Mouse (Mus musculus) kidney, postnatal 0 days (tissue): ENCODE measurements around the gene Specc1l. TPM values are rescaled to one million over a fixed set of nuclear protein-coding genes. Genes with fewer than 3 reads are reported as not detected.

ENCODE experiments used
- ATAC-seq: fragments of 200-750 bp; cut with Nextera tagmentation; replicated peaks from 2 replicates; pipeline ENCODE4 v1.8.0; 2017; ENCODE audit warnings: low read depth, moderate number of reproducible peaks, moderate TSS enrichment, moderate library complexity; ENCODE audit not compliant: low FRiP score
- DNase-seq: peaks from one replicate; pipeline ENCODE4 v3.0.0-alpha.2; 2016; ENCODE audit warnings: low spot score
- H3K27ac ChIP-seq: fragments of 300-500 bp; sonication (generic); 2 replicates; pipeline ENCODE4 v1.5.1; 2014; ENCODE audit warnings: mild to moderate bottlenecking
- H3K27me3 ChIP-seq: fragments of 300-500 bp; sonication (generic); 2 replicates; pipeline ENCODE4 v1.6.1; 2014; ENCODE audit warnings: low read length, mixed read lengths; ENCODE audit not compliant: insufficient read depth
- H3K36me3 ChIP-seq: fragments of 300-500 bp; sonication (generic); 2 replicates; pipeline ENCODE4 v1.6.1; 2014; ENCODE audit warnings: low read length, mixed read lengths; ENCODE audit not compliant: insufficient read depth
- H3K4me1 ChIP-seq: fragments of 300-500 bp; sonication (generic); replicated peaks from 2 replicates; pipeline ENCODE4 v1.6.1; 2014; ENCODE audit warnings: antibody characterized with exemption, low read length, mixed read lengths; ENCODE audit not compliant: insufficient read depth
- H3K4me2 ChIP-seq: fragments of 300-500 bp; sonication (generic); 2 replicates; pipeline ENCODE4 v1.6.1; 2014; ENCODE audit warnings: mild to moderate bottlenecking, low read length, moderate library complexity, mixed read lengths
- H3K4me3 ChIP-seq: fragments of 300-500 bp; sonication (generic); replicated peaks from 2 replicates; pipeline ENCODE4 v1.5.1; 2014; ENCODE audit warnings: low read depth, low read length
- H3K9ac ChIP-seq: fragments of 300-500 bp; sonication (generic); 2 replicates; pipeline ENCODE4 v1.6.1; 2014; ENCODE audit warnings: low read depth, low read length
- H3K9me3 ChIP-seq: fragments of 300-500 bp; sonication (generic); replicated peaks from 2 replicates; pipeline ENCODE4 v1.6.1; 2016; ENCODE audit warnings: low read length, inconsistent platforms, mixed read lengths
- CTCF ChIP-seq: IDR thresholded peaks from 2 replicates; pipeline ENCODE4 v1.5.1; 2016; ENCODE audit warnings: antibody characterized with exemption, low read depth, mild to moderate bottlenecking, moderate library complexity
- WGBS: fragments of 180-500 bp; shearing (Covaris S2); extraction: QIAGEN DNeasy Blood & Tissue Kit; methylation state at CpG from one replicate; pipeline ENCODE4 v1.1.7; 2014; 5-methylcytosine and 5-hydroxymethylcytosine counted together
- polyA plus RNA-seq: library from polyadenylated mRNA; unstranded; fragments of >200 nt; fragmentation: Nextera tagmentation; extraction: Ambion mirVana; gene quantifications from 2 replicates; pipeline ENCODE4 v1.2.1, GENCODE M21; 2015

The Specc1l gene
- polyA plus RNA-seq, 1 experiment from 2014 or later: 18.7 TPM

DNA sequence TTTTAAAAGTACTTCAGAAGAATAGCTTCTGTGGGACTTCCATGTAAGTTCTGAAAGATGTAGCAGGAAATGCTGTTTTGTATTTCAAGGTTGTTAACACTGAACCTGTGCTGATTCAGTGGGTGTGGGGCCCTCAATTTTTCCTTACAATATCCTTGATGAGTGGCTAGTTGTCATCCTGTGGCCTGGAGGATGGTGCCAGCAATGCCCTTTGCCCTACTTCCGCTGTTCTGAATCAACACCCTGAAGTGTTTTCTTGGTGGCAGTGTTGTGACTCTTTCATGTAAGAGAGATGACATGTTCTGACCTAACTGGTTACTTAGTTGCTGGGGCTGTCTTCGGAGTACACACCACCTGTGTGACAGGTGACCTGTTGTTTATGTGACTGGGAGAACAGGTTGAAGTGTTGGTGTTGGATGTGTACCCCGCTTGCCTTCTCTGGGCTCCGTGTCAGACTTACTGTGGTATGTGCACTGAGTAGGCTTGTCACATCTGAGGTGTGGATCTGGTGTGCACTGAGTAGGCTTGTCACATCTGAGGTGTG lies 20.8 kb downstream of the Specc1l start:
- TF ChIP-seq CTCF: no peak
- 95% methylated on average over 4 of the region's 4 CpGs for WGBS

DNA sequence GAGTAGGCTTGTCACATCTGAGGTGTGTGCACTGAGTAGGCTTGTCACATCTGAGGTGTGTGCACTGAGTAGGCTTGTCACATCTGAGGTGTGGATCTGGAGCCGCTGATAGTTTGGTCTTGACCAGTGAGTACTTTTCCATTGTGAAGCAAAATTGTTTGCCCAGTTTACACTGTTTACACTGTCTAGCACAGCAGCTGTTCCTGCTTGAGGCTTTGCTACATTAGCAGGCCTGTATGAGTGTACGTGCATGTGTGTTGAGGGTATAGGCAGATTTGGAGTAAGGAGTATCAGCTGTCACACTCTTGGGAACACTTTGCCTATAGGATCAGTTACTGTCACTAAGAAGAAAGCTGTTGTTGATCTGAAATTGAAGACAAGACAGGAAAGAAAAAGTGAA lies 21.6 kb downstream of the Specc1l start:
- no peak; the same call in 1 of the 2 replicates for ATAC-seq
- Histone ChIP-seq H3K9ac (no peak overlapping the region), H3K36me3 (peaks cover 13% of the 10 kb centered on the region; the same call in 1 of the 2 replicates), H3K9me3 (no peaks in the 10 kb centered on the region), H3K27ac (0 out of 2 replicates have a peak overlapping the region, but pooled peaks have one; percentile 47), H3K27me3 (no peaks in the 10 kb centered on the region), H3K4me1 (no peaks in the 10 kb centered on the region), H3K4me2 (no peak overlapping the region), H3K4me3 (no peak overlapping the region)
- TF ChIP-seq CTCF: no peak
- no peak for DNase-seq
- WGBS: 64% methylated on average over 2 of the region's 2 CpGs

More for the DNA sequence above, 20.8 kb downstream of the Specc1l start:
- H3K27me3 ChIP-seq: no peaks in the 10 kb centered on the region
- peaks cover 13% of the 10 kb centered on the region; the same call in 1 of the 2 replicates for H3K36me3 ChIP-seq
- DNase-seq (no peak), ATAC-seq (no peak; the same call in 1 of the 2 replicates)
- H3K4me2 ChIP-seq: no peak overlapping the region
- no peak overlapping the region for H3K4me3 ChIP-seq
- H3K9me3 ChIP-seq: no peaks in the 10 kb centered on the region
- no peak overlapping the region for H3K27ac ChIP-seq
- no peak overlapping the region for H3K9ac ChIP-seq
- no peaks in the 10 kb centered on the region for H3K4me1 ChIP-seq

DNA sequence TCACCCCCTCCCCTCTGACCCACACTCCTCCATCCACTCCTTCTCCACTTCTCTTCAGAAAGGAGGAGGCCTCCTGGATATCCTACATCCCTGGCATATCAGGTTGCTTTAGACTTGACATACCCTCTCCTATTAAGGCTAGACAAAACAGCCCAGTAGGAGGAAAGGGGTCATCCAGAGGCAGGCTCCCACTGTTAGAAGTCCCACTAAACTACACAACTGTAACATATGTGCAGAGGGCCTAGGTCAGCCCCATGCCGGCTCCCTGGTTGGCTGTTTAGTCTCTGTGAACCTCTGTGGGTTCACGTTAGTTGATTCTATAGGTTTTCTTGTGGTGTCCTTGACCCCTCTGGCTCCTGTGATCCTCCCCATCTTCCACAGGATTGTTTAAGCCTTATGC lies 23.9 kb downstream of the Specc1l start:
- peaks cover 13% of the 10 kb centered on the region; the same call in 1 of the 2 replicates for H3K36me3 ChIP-seq
- no peaks in the 10 kb centered on the region for H3K9me3 ChIP-seq
- H3K27me3 ChIP-seq: no peaks in the 10 kb centered on the region
- TF ChIP-seq CTCF: no peak
- no peaks in the 10 kb centered on the region for H3K4me1 ChIP-seq
- ATAC-seq (no peak), DNase-seq (peak; percentile 16)
- no peak overlapping the region for H3K4me2 ChIP-seq
- H3K27ac ChIP-seq: no peak overlapping the region
- no peak overlapping the region for H3K9ac ChIP-seq
- WGBS: 40% methylated on average over 2 of the region's 2 CpGs
- no peak overlapping the region for H3K4me3 ChIP-seq

DNA sequence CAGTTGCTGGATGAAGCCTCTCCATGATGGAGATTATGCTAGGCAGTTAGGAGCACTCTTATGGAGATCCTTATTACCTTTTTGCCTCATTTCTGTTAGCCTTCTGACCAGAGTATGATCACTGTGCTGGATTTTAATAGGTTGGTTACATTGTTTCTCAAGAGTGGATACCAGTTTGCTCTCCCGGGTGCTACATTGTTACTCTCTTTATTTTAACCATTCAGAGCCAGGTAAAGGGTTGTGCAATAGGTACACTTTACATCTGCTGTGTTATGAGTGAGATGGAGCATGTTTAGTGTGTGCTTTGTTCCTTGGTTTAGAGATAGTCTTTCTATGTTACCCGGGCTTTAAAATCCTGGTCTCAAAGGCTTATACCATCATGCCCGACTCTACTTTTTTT lies 24.3 kb downstream of the Specc1l start:
- Histone ChIP-seq H3K27ac (no peak overlapping the region), H3K27me3 (no peaks in the 10 kb centered on the region), H3K36me3 (peaks cover 12% of the 10 kb centered on the region; the same call in 1 of the 2 replicates), H3K9me3 (no peaks in the 10 kb centered on the region), H3K9ac (no peak overlapping the region), H3K4me1 (no peaks in the 10 kb centered on the region), H3K4me2 (no peak overlapping the region), H3K4me3 (no peak overlapping the region)
- DNase-seq (no peak), ATAC-seq (no peak)
- TF ChIP-seq CTCF: no peak
- 90% methylated on average over 3 of the region's 3 CpGs for WGBS

DNA sequence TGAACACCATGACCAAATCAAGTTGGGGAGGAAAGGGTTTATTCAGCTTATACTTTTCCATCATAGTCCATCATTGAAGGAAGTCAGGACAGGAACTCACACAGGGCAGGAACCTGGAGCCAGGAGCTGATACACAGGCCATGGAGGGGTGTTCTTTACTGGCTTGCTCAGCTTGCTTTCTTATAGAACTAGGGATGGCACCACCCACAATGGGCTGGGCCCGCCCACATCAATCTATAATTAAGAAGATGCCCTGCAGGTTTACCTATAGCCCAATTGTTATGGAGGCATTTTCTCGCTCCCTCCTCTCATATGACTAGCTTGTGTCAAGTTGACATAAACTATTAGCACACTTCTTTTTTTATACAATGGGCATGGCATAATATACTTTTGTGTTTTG lies 25.3 kb downstream of the Specc1l start:
- Histone ChIP-seq H3K36me3 (peaks cover 15% of the 10 kb centered on the region; the same call in 1 of the 2 replicates), H3K9me3 (no peaks in the 10 kb centered on the region), H3K4me3 (no peak overlapping the region), H3K4me2 (no peak overlapping the region), H3K9ac (no peak overlapping the region), H3K4me1 (no peaks in the 10 kb centered on the region), H3K27ac (no peak overlapping the region), H3K27me3 (no peaks in the 10 kb centered on the region)
- no peak for TF ChIP-seq CTCF
- 94% methylated on average over 2 of the region's 2 CpGs for WGBS
- ATAC-seq (no peak), DNase-seq (no peak)

DNA sequence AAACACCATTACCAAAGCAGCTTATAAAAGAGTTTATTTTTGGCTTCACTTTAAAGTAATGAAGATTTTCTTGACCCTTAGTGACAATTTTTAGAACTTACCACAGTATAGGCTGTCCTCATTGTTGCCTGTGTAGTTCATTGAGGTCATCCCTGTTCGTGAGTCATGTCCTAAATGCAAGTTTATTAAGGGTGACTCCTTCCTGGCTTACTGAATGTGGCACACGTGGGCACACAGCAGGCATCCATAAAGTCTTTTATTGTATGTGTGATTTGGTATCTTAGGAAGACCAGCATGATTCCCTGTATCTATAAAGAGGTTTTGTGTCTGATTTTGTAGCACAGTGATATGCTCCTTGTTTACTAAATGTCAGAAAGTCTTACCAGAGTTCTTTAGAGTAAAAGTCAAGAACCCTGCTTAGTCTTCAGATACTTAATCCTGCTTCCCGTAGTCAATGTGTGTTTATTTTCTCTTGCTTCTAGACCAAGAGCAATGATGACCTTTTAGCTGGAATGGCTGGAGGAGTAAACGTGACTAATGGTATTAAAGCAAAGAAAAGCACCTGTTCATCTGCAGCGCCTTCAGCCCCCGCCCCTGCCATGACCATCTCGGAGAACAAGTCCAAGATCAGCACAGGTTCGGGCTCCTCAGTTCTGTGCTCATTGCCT lies 28.8 kb downstream of the Specc1l start:
- no peak overlapping the region for H3K9ac ChIP-seq
- no peaks in the 10 kb centered on the region for H3K27me3 ChIP-seq
- no peaks in the 10 kb centered on the region for H3K9me3 ChIP-seq
- DNase-seq (no peak), ATAC-seq (no peak)
- H3K36me3 ChIP-seq: peaks cover 29% of the 10 kb centered on the region
- H3K4me2 ChIP-seq: no peak overlapping the region
- H3K27ac ChIP-seq: no peak overlapping the region
- TF ChIP-seq CTCF: no peak
- H3K4me1 ChIP-seq: no peaks in the 10 kb centered on the region
- 65% methylated on average over 8 of the region's 8 CpGs for WGBS
- H3K4me3 ChIP-seq: no peak overlapping the region
